Mouse (Mus musculus): ENCODE measurements around the gene Nfkb1.
A peak's percentile ranks its signal among the peaks of the same experiment; 100 is the strongest.

Nfkb1 gene

GRCm38 (mm10) chr3:135667084-135667483, 24.3 kb downstream of the Nfkb1 start:
- no peak for DNase-seq

GRCm38 (mm10) chr3:135665777-135666259, 25.5 kb downstream of the Nfkb1 start:
- no peak for DNase-seq

GRCm38 (mm10) chr3:135662139-135662864, 29.0 kb downstream of the Nfkb1 start:
- DNase-seq, result no peak

DNA sequence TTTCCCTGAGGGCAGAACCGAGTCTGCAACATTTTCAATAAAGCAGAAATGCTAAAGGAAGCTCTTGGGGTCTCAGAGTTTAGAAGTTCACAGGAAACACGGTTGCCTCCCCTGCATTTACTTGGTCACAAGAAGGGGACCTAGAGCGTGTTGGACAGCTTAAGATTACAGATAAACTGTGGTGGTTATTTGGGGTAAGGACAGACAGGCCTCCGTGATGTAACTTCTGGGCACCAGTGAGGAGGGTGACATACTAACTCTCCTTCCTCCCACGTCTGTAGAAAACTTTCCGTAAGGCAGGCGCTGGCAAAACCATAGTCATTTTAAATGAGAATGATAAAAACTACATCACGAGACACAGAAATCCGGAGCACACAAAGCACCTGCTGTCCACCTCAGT, 29.6 kb downstream of the Nfkb1 start:
- no peak for DNase-seq

DNA sequence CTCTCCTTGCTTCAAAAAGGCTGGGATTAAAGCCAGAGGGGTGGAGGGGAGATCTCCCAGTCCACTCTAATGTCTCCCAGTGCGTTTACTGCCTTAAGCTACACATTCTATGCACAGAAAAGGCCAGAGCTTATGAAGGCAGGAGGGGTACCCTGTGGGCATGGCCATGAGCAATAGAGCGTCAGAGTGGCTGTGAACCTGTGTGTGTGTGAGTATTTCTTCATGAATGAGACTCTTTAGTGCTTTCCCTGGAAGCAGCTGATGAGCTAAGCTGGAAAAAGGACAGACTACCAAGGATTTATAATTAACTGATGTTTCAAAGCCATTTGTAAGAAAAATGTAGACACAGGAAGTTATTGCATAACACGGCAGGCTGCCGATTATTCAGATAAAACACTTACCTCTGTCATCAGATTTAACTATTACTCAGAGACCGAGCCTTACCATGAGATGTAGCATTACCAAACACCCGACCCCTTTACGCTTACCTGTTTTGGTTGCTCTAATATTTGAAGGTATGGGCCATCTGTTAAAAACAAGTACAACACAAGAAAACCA, 32.7 kb downstream of the Nfkb1 start:
- DNase-seq, result peak; percentile 27

DNA sequence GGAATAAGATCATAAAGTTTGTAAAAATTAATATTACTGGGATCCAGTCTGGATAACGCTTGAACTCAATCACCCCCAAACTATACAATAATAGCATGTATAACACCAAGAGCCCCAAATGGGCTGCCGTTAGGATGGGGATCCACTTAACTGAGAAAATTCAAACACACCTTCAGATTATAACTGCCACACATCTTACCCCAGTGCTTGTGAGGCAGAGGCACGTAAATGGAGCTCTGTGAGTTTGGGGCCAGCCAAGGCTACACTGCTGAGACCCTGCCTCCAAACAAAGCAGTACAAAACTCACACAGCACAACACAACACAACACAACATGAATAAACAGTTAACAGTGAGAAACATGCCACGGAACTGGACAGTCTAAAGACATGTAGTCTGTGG, 35.2 kb downstream of the Nfkb1 start:
- DNase-seq, result no peak

- no peak for DNase-seq
Measured at GRCm38 (mm10) chr3:135650773-135651555, 40.4 kb downstream of the Nfkb1 start.

DNA sequence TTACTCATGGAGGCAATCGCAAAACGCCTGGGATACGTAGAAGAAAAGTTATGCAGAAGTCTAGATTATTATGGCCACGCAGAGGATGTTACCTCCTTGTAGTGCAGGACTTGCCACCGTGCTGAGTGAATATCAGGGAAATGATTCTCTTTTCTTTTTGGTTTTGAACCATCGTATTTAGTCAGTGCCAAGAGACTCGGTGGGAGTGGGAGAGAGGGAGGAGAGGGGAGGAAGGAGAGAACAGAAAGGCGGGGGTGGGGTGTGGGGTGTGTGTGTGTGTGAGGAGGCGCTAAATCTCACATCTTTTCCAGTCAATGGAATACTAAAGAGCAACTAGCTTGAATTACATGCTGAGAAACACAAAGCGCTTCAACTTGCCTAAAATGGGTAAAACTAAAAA, 41.5 kb downstream of the Nfkb1 start:
- DNase-seq, result no peak

- no peak for DNase-seq
Measured at GRCm38 (mm10) chr3:135648501-135648900, 42.8 kb downstream of the Nfkb1 start.

DNA sequence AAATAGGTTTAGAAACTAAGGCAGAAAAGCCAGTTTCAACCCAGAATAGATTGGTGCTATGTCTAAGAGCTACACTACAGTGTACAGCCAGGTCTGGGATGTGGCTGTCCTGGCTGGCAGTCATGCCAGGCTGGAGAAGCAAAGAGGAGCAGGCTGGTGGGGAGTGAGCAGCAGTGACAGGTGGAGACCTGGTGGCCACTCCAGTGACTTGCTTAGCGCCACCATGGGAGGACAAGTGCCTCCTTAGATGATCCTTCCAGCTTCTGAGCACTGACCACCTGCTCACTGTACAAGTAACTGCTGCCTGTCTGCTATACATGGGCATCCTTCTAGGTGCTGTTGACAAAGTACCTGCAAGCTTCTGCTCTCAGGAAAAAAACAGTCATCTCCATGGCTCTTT, 44.7 kb downstream of the Nfkb1 start:
- no peak for DNase-seq

GRCm38 (mm10) chr3:135644971-135645370, 46.4 kb downstream of the Nfkb1 start:
- DNase-seq, result no peak

DNA sequence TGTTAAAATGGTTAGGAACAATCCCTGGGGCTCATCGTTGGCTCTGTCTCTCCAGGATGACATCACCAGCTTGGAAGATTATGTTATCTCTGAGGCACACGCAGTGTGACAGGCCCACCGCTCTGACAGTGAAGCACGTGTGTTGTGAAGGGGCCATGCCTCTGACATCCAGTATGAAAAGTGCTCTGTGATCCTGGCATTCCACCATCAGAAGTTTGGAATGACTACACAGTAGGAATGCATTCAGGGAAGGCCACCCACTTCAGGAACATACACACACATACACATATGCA, 49.8 kb downstream of the Nfkb1 start:
- no peak for DNase-seq

GRCm38 (mm10) chr3:135640856-135641622, 50.3 kb downstream of the Nfkb1 start:
- DNase-seq, result no peak

DNA sequence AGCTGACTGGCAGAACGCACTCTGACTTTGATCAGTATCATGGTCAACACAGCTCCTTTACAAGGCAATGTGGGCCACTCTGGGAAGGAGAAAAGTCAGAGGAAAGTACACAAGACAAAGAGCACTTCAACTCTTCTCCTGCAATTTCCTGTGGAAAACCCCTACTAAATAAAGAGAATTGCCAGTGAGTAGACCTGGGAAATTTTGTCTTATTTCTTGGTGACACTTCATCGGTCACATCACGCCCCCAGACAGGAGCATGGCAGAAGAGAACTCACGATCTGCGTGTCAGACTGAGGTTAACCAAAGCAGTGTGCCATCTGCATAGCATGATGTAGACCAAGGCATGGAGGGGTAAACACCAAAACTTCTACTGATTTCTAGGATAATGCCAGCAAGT, 51.1 kb downstream of the Nfkb1 start:
- no peak for DNase-seq

DNA sequence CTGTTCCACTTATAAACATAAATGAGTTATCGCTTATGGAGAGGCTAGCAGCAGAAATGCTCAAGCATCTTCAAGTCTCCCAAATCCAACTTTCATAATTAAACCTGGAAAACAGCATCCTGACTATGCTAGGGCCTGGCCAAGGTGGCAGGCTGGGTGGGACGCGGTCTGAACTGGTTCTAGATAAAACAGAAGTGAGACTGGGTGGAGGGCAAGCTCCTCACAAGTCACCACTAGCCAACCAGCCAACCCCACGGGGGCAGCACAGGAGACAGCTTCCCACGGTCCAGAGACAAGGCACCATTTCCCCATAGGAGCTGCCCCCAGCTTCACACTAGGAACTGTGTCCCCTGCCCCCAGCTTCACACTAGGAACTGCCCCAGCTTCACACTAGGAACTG, 53.8 kb downstream of the Nfkb1 start:
- DNase-seq, result no peak

DNA sequence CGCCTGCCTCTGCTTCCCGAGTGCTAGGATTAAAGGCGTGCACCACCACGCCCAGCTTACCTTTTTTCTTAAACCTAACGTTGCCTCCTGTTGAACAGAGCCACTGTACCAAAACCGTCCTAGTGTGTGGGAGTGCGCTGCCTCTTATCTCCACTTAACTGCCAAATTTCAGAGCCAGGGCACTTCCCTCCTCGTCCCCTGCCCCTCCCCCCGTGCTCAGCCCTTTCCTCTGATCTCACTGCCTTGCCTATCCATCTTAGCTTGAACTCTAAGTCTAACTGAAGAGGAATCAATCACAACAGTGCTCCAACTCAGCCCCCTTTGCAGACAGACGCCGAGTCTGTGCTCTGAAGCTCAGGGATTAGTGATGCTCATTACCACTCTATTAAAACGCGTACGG, 54.9 kb downstream of the Nfkb1 start:
- DNase-seq, result no peak

GRCm38 (mm10) chr3:135635646-135636434, 55.5 kb downstream of the Nfkb1 start:
- DNase-seq, result no peak

DNA sequence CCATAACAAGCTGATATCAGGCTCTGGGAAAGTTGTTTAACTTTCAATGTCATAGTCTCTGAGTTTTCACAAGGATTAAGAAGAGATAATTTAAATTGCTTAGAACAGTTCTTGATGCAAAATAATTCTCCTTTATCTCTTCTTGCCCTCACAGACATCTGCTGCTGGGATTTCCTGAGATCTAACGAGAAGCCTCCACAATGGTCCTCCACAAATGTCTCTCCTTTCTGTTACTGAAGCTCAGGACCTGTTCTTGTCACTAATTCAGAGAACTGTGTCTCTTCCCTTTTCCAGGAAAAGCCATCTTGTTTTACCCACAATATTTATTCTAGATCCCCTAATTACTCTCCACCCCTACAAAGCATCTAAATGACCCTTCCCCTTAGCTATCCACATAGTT, 56.3 kb downstream of the Nfkb1 start:
- DNase-seq, result no peak

- no peak for DNase-seq
Measured at GRCm38 (mm10) chr3:135634275-135634674, 57.1 kb downstream of the Nfkb1 start.

DNA sequence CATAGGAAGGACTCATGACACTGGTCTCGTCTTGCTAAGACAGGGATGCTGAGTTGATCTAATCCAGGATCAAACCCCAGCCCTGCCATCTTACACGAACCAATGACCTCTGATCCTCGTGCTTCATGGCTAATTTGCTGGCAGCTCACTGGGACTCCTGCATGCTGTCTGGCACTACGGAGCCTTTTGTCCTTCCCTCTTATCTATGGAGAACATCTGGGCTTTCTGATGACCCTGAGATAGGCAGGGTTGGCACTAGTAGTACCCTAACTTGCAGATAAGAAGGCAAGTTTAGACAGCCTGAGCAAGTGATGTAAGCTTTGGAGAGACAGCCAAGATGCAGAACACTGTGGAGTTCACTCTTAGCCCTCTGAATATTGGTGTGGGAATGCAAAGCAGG, 59.5 kb downstream of the Nfkb1 start:
- DNase-seq, result no peak

DNA sequence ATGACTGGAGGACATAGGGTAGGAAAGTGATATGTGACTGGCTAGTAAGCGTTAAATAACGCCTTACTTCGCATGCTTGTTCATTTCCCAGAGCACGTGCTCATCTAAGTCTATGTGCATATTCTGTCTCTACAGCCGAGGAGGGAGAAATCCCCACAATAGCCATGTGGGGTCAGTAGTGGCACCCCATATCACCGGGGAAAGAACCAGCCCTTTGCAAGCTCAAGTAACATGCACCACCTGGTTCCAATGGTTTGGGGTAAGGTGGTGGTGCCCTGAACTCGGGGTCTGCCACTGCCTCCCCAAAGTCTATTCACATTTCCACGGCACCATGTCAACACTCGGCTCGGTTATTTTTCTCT, 60.3 kb downstream of the Nfkb1 start:
- peak; percentile 27 for DNase-seq

- DNase-seq, result peak; percentile 24
Measured at GRCm38 (mm10) chr3:135630430-135631095, 60.8 kb downstream of the Nfkb1 start.
